Mouse (Mus musculus) thymus, postnatal 36 days (tissue): ENCODE results near the gene Stoml3.

ENCODE experiments used
- DNase-seq, 2 experiments: peaks; one replicate each; pipeline ENCODE4 v3.0.0; 2022; ENCODE audit warnings: mixed read lengths in 2 of 2

The Stoml3 gene

GRCm38 (mm10) chr3:53488353-53488752, at the start of gene Stoml3:
Stoml3 (plus strand) TSS chr3:53488653.
- no peak for DNase-seq

DNA sequence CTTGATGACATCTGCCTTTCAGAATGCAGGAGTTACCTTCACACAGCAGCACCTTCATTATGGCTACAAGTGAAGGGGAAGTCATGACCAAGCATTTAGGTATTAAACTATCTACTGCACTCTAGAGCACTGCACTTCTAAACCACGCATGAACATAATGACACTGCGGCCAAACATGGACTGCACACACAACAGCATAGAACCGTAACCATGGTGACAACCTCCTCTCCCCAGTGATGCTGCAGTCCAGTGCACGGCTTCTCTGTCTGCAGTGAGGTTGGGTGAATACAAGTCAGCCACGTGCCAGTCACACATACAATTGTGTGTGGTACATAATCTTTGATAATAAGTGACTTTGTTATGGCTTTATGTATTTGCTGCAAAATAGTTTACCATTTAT, 42.9 kb upstream of the Stoml3 start:
- no peak for DNase-seq

- DNase-seq, result no peak
Observed at GRCm38 (mm10) chr3:53446801-53447200, 41.7 kb upstream of the Stoml3 start.

DNA sequence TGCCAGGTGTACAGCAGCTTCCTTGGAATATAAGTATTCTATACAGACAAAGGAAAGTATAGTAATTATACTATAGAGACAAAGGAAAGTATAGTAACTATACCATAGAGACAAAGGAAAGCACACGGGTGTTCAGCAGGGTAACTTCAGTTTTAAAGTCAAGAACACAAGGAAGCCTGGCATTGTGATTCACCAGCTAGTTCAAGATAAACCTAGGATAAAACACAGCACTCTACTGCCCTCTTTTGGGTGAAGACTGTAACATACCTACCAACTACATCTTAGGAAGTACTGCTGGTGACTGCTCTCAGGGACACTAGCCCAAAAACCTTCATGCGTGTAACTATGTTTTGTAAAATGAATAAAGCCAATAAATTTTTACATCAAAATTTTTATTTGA, 40.2 kb upstream of the Stoml3 start:
- DNase-seq, result no peak

DNA sequence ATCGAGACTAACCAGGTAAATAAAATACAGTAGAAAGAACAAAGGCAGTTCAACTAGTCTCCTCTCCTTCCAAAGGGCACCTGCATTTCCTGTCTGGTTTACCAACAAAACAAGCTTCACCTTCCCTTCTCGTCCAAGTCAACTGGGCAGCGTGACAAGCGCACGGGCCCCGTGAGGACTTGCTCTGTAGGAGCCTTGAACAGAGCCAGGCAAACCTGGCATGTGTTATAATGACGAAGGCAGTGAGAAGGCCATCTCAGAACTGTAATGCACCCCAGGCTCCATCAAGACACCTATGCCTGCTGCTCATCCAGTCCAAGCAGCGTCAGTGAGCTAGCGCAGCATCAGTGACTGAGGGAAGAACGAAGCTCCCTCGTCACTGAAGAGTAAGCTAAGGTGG, 37.8 kb upstream of the Stoml3 start:
- DNase-seq, result no peak

- DNase-seq, result no peak
Observed at GRCm38 (mm10) chr3:53452351-53452750, 36.1 kb upstream of the Stoml3 start.

GRCm38 (mm10) chr3:53453346-53453745, 35.1 kb upstream of the Stoml3 start:
- no peak for DNase-seq

GRCm38 (mm10) chr3:53454005-53454404, 34.4 kb upstream of the Stoml3 start:
- no peak for DNase-seq

- DNase-seq, result no peak
Observed at GRCm38 (mm10) chr3:53454561-53454960, 33.9 kb upstream of the Stoml3 start.

- DNase-seq, result no peak
Observed at GRCm38 (mm10) chr3:53454984-53455383, 33.5 kb upstream of the Stoml3 start.

GRCm38 (mm10) chr3:53457750-53458149, 30.7 kb upstream of the Stoml3 start:
- no peak for DNase-seq

DNA sequence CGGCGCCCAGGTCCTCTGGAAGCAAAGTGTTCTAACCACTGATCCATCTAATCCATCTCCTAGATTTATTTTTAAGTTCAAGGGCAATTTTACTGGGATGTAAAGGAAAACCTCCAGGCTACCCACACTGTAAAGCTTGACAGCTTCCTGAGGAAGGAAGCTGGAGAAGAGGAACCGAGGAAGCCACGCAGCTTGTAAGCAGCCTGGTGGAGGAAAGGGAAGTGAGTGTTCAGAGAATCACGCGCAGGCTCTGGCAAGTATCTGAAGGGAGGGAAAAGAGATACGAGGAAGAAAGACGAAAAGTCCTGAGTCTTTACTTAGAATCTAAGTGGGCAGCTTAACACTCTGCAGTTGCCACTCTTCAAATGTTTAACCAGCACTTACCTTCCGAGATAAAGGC, 28.3 kb upstream of the Stoml3 start:
- DNase-seq, result no peak

GRCm38 (mm10) chr3:53462701-53463045, 25.8 kb upstream of the Stoml3 start:
- no peak for DNase-seq

DNA sequence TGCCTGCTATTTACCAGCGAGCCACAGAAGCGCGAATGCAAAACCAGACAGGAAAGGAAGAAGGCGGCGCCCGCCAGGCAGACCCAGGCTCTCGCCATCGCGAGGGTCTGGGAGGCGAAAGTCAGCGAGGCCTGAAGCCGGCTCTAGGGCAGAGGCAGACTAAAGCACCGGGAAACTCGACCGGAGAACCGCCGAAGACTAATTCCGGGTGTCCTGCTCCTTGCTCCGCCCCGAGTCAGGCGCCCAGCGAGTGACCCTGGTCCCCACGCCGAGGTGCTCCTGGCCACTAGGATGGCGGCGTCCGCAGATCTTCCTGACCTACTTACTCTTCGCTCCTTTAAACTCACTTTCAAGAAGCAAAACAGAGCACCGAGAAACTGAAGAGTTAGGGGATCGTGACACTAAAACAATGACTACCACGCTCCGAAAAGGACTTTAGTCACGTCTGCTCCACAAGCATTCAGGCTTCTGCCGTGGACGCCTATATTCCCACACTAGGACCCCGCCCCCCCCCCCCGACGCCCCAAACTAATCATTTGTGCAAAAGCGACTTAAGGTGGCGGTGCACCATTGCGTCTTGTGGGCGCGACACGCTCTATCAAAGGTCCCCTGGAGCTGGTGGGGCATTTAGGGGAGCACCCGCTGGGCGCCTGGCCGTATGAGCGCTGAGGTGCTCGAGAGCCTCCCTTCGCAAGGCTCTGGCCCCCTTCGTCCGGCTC, 25.2 kb upstream of the Stoml3 start, which contains the start of the genes Nhlrc3 and Proser1:
Gene Nhlrc3 (minus strand): TSS at position 287 of the 719 bp plus-strand sequence.
Gene Proser1 (plus strand): TSS at position 621 of the 719 bp plus-strand sequence.
- peak; percentile 90 to 92 for DNase-seq

DNA sequence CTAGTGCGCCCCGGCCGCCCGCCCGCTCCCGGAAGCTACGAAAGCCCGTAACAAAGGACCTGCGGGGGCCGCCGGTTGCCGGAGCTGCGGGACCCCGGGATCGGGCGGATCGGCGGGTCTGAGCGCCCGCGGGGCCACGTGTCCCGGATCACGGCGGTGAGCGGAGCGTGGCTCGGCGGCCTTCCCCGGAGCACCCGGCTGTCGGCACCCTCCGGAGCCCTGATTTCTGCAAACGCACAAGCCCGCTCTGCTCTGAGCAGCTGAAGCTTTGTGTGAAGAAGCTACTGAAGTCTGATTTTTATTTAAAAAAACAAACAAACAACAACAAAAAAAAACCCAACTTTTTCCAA, 24.7 kb upstream of the Stoml3 start:
- no peak for DNase-seq

- DNase-seq, result no peak
Observed at GRCm38 (mm10) chr3:53464146-53464698, 24.2 kb upstream of the Stoml3 start.

- DNase-seq, result no peak
Observed at GRCm38 (mm10) chr3:53465330-53465729, 23.1 kb upstream of the Stoml3 start.

DNA sequence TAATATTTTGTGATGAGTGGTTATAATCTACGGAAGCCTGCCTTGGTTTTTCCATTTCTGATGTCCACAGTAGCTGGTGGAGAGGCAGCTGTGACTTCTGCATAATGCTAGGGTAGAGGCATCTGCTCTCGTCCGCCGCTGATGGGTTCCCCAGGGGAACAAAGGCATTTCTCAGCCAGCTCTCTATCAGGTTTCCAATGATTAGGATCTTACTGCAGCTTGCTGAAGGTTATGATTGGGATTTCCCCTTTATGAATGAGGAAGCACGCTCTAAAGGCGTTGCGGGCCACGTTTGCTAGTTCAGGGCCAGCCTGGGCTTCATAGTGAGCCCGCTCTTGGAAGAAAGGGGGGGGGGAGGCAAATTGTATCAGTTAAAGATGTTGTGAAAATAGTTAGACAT, 22.0 kb upstream of the Stoml3 start:
- DNase-seq, result no peak

GRCm38 (mm10) chr3:53467356-53467755, 21.1 kb upstream of the Stoml3 start:
- DNase-seq, result no peak

GRCm38 (mm10) chr3:53469650-53470049, 18.8 kb upstream of the Stoml3 start:
- DNase-seq, result no peak

GRCm38 (mm10) chr3:53472061-53472460, 16.4 kb upstream of the Stoml3 start:
- no peak for DNase-seq

- DNase-seq, result no peak
Observed at GRCm38 (mm10) chr3:53474179-53474578, 14.3 kb upstream of the Stoml3 start.

- no peak for DNase-seq
Observed at GRCm38 (mm10) chr3:53475889-53476288, 12.6 kb upstream of the Stoml3 start.

- DNase-seq, result no peak
Observed at GRCm38 (mm10) chr3:53477468-53477867, 11.0 kb upstream of the Stoml3 start.
